Mouse (Mus musculus) spleen, adult 12 weeks (tissue): ENCODE results near the gene Tmem95.
"Not testable (repeated sequence)": the region's sequence is repeated elsewhere in the genome, so short reads cannot be mapped to it uniquely, and the experiment has no call there.

Experiments used
- DNase-seq: peaks from one replicate; pipeline ENCODE4 v3.0.0; 2022; ENCODE audit warnings: low spot score

Tmem95 gene

DNA sequence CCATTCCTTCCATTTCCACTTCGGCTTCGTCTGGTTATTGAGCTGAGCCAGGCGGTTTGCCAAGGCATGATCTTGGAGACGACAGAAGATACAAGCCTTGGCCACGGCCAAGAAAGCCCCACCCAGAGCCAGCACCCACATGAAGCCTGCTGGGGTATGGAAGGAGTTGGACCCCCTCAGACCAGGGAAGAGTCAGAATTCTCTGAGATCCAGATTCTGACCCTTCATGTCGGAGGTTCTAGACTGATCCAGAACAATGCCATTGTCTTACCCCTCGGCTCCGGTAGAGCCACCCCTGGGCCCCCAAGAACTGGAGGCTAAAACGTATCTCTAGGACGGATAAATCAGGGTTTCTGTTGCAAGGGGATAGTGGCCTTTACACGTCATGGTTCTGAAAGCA is at the start of gene Tmem95:
Gene Tmem95, minus strand, starts transcription at position 141 of the 400 bp plus-strand sequence.
- DNase-seq = no peak

DNA sequence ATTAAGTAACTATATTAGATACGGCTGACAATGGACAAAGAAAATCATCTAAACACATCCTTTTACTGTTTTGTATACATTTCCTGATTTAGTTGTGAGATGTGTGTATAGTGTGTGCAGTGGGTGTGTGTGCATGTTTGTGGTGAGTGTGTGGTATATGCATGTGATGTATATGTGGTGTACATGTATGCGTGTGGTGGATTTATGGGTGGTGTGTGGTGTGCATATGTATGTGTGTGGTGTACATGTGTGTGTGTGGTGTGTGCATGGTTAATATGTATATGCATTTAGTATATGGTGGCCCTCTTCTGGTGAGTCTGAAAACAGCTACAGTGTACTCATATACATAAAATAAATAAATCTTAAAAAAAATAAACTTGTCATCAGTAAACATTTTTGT is 49.7 kb upstream of the Tmem95 start:
- no peak for DNase-seq

DNA sequence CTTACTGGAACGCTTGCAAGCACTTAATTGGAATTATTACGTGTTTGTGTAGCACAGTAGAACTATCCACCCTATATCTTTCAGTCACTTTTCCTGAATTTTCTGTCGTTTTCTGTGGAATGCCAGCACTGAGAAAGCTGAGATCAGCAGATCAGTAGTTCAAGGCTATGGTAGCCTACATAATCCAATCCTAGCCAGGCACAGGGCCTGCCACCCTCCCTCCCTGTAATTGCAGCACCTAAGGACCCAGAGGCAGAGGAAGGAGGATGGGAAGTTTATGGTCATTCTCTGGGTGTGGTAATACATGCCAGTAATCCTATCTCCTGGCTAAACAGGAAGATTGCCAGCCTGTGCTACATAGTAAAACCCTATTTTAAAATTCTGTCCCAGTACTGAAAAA is 45.0 kb upstream of the Tmem95 start:
- DNase-seq = no peak

DNA sequence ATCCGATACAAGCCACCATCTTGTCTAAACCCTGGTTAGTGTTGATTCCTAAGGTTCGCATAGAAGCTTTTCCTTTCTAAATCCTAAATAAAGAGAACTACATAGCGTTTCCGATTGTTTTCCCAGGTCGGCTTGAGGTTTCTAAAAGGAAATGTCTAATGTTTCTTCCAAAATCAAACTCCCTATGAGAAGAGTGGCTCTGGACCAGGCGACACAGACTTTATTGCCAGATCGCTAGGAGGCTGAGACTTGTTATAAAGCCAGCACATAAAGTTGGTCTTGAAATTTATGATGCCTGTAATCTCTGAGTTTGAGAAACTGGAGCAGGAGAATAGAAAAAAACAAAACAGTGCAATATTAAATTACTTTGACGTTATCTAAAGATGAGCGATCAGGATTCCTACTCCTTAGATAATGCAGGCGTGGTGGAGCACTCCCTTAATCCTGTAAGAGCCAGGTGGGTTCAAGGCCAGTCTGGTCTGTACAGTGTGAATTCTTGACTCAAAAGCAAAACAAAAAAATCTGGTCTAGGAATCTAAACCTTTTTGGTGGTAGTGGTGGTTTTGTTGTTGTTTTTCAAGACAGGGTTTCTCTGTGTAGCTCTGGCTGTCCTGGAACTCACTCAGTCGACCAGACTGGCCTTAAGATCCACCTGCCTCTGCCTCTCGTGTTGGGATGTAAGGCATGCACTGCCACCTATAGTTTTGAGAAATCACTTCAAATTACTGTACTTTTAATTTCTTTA is 44.4 kb upstream of the Tmem95 start:
- no peak for DNase-seq

DNA sequence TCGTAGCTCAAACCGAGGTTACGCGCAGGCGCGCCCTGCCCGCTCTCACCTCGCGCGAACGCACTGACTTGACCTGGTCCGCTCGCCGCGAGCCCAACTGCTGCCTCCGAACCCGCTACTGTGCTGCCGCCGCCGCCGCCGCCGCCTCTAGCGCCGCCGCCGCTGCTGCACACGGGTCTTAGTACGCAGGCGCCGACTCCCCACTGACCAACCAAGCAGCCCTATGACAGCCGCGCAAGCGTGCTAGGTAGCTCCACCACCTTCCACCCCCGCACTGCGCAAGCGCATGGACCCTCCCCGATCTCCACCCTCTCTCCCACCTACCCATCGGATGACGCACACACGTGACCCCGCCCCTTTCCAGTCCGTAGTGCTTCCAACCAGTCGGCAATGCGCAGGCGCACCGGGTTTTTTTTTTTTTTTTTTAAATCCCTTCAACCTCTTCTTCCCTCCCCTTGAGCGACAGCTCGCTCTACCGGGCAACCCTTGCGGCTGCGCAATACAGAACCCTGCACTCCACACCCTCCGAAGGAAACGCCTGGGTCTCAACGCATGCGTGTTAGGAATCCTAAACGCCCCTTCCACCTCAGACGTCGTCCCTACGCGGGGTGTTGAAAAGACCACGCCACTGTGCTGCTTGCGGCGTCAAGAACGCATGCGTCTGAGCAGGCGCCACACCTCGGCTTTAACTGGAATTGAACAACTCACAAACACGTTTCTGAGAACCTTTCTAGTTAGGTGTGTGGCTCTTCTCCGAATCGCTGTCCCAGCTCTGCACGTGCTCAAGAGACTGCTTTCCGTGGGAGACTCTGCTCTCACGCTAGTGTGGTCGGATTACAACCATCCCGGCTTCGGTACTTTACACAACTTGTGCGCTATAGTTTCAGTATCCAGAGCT is 43.5 kb upstream of the Tmem95 start, which contains the start of gene Eif5a:
Gene Eif5a, minus strand, starts transcription at position 845 of the 898 bp plus-strand sequence.
- DNase-seq = peak; percentile 100

DNA sequence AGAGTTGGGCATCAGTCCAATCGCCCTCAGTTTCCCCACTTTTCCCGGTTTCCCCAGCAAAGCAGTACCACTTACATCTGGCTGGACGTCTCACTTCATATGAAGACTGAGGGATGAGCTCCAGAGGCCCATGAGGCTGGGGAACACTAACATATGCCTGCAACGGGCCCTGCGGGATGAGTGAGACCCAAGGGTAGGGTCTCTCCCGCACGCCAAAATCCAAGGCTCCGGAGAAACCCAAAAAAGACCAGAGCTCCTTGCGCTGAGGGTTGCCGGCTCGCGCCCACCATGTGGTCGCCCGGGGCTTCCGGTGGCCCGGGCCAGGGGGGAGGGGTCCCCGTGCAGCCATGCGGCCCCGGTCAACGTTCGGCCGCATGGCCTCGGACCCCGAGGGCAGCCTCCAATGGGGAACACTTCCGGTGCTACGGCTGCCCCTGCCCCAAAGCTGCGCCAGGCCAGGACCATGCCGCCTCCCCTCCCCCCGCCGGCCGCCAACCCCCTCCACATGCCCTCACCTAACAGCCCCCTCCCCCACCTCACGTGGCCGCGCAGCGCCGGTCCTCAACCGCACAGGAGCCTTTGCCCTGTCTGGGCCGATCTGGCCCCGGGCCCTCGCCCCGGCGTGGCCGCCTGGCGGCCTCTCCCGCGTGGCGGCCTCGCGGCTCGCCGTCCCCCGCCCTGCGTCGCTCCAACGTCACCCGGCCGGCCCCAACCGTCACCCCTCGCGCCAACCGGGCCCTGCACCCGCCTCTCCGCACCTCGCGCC is 42.6 kb upstream of the Tmem95 start:
- DNase-seq = no peak

DNA sequence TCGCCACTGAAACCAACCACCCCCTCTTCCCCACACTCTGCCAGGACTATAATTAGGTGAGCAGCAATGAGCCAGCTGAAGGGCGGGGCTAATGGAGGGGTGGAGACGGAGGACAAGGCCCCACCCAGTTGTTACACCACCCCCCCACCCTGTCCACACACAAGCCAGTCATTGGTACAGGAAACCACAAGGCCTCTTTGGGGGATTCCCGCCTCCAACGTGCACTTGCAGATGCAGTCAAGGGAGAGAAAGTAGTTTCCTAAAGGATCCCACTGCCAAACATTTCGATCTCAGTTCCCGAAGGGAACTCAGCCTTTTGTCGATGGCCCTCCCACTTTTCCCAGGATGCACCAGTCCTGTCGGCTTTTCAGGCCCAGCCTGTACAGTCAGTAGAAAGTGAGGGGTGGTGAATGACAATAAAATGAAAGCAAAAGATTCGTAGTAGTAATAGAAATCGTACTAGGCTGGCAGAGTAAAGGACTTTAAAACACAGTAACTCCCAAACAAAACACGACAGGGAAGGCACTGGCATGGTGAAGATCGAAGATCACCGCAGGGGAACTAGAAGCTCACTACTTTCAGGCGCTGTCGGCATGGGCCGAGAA is 41.9 kb upstream of the Tmem95 start:
- DNase-seq = peak; percentile 82

DNA sequence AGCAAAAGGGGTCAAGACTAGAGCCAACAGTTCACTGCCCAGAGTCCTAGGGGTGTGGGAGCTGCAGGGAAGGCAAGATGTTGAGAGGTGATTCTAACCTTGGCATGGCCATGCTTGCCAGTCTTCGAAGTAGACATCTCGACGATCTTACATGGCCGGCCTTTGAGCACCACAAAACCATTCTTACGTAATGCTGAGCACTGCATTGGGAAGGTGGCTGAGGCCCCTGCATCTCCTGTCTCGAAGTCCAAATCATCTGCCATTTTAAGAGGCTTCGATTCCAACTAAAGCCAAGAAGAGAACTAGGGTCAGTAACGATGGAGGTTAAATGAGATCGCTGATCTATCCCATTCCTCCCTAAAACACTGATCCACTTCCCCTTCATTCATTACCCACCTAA is 41.2 kb upstream of the Tmem95 start:
- DNase-seq = no peak

DNA sequence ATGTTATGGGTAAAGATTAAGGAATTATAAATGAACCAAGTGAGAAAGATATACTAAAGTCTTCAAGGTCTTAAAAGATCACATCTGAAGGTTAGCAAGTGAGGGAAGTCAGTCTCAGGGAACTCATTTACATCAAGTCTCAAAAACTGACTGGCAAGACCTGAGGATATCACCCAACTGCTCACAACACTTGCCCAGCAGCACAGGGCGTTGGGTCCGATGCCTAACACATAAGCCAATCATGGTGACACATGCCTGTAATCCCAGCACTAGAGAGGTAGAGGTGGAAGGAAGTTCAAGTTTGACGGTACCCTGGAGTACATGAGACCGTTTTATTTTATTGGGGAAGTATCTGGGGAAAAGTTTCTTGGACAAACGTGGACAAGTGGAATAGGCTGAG is 40.3 kb upstream of the Tmem95 start:
- no peak for DNase-seq

DNA sequence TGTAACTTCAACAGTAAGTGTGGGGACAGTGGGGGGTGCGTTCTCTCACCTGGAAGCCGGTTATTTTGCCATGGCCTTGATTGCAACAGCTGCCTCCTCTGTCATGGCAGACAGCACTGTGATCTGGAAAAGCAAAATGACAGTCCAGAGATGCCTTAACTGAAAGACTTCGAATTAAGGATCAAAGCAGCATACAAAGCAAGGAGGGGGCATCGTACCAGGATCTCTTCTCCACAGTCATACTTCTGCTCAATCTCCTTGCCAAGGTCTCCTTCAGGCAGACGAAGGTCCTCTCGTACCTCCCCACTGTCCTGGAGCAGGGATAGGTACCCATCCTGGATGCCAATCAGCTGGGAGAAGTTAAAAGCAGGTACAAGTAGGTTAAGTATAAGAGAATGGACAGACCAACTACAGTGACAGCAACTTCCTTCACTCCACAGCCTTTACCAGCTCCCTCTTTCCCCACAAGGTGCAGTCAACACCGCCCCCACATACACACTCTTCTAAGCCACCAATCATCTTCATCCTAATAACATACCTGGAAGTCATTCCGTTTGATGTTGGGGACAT is 39.6 kb upstream of the Tmem95 start:
- no peak for DNase-seq

DNA sequence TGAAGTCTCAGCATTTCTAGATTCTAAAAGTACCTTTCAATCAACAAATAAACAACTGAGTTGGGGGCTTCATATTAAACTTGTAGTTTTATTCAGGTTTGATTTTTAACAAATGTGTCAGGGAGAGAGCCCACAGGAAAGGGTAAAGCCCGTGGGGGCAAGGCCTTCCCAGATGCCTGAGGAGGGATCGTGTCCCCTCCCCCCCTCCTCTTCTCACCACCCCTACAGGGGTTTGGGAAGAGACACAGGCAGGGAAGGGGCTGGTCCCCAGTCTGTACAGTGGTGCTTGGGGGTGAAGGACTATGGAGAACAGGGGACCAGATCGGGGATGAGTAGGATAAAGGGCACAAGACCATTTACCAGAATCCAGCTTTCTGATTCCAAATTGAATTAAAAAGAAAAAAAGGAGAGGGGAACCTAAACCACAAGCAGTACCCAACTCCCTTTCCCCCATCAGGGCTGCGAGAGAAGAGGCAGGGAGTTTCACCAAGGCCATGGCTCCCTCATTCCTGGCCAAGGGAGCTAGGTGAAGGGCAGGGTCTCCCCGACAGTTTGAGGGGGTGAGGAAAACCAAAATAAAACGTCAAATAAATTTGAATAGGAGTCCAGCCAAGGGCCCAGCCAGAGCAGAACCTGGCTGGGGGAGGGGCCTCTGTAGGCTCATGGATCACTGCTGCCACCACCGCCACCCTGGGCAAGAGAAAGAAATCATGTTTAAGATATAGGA is 39.0 kb upstream of the Tmem95 start:
- not testable (repeated sequence) for DNase-seq

DNA sequence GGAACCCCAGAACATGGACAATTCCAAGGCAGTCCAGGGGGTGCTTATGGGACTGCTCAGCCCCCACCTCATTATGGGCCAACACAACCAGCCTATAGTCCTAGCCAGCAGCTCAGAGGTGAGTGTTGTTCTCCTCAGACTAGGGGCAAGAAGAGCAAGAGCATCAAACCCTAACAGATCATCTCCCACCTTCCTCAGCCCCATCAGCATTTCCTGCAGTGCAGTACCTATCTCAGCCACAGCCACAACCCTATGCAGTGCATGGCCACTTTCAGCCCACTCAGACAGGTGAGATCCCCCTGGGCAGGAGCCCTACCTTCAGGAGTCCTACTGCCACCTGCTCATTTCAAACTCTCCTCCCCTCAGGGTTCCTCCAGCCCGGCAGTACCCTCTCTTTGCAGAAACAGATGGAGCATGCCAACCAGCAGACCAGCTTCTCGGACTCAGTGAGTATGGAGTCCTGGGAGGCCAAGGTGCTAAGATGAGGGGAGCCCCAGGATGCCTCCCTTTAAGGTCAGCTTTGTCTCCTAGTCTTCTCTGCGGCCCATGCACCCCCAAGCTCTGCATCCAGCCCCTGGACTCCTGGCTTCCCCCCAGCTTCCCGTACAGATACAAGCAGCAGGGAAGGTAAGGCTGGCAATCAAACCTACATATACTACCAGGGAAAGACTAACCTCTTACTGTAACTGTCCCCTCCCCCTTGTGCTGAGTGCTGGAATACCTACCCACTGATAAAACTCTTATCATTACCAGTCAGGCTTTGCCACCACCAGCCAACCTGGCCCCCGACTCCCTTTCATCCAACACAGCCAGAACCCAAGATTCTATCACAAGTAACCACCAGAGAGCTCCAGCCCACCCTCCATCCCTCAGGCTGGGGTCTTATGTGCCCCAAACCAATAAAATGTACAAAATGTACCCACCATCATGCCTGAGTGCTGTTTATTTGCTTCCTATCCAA is 38.1 kb upstream of the Tmem95 start:
- peak; percentile 59 for DNase-seq

DNA sequence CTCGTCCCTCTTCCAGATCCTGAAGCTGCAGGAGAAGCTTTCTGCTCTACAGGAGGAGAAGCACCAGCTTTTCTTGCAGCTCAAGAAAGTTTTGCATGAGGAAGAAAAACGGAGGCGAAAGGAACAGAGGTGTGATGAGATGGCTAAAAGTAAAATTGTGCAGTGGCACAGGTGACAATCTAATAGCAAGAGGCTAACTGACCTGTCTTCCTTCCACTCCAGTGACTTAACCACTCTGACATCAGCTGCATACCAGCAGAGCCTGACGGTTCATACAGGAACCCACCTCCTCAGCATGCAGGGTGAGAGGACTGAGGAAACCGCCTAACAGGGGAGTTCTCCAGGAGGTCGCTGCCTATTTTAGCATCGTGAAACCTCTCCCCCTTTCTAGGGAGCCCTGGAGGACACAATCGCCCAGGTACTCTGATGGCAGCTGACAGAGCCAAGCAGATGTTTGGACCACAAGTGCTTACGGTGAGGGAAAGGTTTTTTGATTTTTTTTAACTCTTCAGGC is 37.2 kb upstream of the Tmem95 start:
- DNase-seq = no peak

DNA sequence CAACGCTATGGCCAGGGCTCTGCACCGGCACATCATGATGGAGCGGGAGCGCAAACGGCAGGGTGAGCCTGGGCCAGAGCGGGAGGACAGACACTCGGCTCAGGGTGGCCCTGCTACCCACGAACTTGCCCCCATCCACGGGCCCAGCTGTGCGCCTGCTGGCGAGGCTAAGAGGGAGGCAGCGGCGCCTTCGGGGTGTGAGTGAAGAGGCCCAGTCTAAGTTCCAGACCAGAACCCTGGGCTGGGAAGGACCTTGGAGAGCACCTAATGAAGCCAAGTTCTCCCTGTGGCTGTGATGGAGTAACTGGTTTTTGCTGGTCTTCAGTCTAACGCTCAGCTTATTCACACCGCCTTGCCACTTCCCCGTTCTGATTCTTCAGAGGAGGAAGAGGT is 36.5 kb upstream of the Tmem95 start:
- DNase-seq = no peak

DNA sequence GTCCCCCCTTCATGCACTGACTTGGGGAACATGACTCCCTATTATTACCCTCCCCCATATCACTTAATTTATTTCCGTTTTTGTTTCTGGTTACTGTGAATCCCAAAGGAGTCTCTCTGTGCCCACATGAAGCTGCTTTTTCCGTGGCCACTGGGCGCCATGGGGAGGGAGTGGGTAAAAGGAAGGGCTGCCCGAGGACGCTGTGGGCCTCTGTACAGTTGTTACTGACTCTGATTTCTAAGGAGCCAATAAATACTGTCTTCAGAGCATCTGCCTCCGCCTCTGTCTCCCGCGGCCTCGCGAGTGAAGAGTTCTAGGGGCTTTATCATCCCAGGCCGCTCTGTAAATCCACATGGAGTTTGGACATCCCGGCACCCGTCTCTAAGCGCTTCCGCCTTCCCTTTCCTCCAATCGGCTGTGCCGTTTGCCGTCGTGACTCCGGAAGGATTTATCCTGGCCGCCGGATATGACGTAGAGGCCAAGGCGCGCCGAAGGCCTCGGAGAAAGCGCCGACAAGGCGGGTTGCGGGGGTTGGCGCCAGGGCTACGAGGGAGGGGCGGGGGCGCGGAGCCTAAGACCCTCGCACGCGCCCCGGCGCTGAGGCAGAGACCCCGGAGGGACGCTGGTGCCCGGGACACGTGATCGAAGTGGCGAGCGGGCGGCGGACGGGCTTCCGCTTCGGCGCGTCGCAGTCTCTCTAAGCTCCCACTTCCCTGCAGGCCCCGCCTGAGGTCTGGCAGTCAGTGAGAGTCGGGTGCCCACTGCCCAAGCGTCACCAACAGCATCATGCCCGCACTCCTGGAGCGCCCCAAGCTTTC is 35.9 kb upstream of the Tmem95 start, which contains the start of gene Gps2:
Gene Gps2, plus strand, starts transcription at position 335 of the 818 bp plus-strand sequence.
- DNase-seq = peak; percentile 85

DNA sequence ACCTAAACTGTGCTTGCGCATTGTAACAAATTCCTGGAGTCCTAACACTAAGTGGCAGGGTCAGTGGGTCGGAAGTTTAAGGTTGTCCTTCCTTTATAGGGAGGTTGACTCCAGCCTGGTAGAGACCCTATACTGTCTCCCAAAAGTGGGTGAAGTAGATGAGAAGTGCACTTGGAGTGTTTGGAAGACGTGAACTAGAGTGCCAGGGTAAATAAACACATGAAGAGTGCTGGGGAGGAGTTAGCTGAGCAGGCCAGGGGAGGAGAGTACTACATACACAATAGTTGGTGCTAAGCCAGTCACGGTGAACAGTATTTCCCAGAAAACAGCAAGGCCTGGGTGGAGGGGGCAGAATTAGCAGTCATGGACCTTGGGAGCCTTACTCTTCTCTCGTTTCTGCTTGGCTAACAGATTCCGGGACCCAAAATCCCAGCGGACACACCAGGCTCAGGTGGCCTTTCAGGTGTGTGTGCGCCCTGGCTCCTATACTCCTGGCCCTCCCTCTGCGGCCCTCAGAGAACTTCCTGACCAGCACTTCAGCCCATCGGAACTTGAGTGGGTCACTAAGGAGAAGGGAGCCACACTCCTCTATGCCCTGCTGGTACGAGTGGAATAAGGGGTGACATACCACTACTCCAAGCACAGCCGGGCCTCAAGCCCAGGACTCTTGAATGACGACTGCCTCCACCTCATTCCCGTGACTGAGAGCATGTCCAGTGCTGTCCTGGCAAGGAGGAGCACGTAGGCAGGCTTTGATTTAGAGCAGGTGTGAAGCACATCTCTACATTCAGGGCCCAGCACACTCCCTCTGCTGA is 35.1 kb upstream of the Tmem95 start:
- no peak for DNase-seq

DNA sequence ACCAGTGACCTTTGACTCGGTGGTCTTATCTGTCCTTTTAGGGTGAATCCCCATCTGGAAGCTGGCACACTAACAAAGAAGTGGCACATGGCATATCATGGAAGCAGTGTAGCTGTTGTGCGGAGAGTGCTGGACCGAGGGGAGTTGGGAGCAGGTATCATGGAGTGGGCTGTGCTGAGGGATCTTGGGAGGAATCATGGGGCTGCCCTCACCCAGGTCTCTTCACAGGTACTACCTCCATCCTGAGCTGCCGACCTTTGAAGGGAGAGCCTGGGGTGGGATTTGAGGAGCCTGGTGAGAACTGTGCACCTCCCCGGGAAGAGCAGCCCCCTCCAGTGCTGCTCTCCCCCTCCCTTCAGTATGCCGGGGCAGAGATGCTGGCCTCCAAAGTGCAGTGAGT is 33.9 kb upstream of the Tmem95 start:
- no peak for DNase-seq
